Mouse (Mus musculus) Patski (cell line): ENCODE data around the gene Ppp1r26. TPM values are rescaled to one million over a fixed set of nuclear protein-coding genes. Genes with fewer than 3 reads are reported as not detected.

Experiments
- ATAC-seq: fragments of 100-300 bp; one replicate; pipeline ENCODE4 v1.8.0; 2021
- CTCF ChIA-PET: fragments of 350-600 bp; sonication (Branson Sonifier 250); formaldehyde crosslinking; loops from one replicate; lab custom pipeline; 2022; ENCODE audit warnings: inconsistent platforms; lab: Charles Lee
- POLR2A ChIA-PET: fragments of 350-600 bp; sonication (Branson Sonifier 250); formaldehyde crosslinking; loops from one replicate; lab custom pipeline; 2022; ENCODE audit warnings: antibody characterized with exemption, inconsistent platforms; lab: Charles Lee
- DNase-seq: peaks from one replicate; pipeline ENCODE4 v3.0.0-alpha.2; 2011; ENCODE audit warnings: low read depth, low spot score
- H3K27me3 ChIP-seq: fragments of 371-371 bp; one replicate; pipeline ENCODE4 v1.5.1; 2021
- CTCF ChIP-seq: fragments of 100-300 bp; IDR thresholded peaks from one replicate; pipeline ENCODE4 v1.5.1; 2021
- in situ Hi-C: fragments of 300-500 bp; cut with MboI; formaldehyde crosslinking; loops from 3 replicates; pipeline ENCODE4 v1.11.1; 2018; ENCODE audit warnings: low pct_unique_long_range_greater_than_20kb, mixed read lengths
- polyA plus RNA-seq: library from polyadenylated mRNA; unstranded; gene quantifications from one replicate; pipeline ENCODE4 v1.2.3, GENCODE M21; 2021

Gene Ppp1r26
- polyA plus RNA-seq, 1 experiment from 2014 or later, result 15.5 TPM

DNA sequence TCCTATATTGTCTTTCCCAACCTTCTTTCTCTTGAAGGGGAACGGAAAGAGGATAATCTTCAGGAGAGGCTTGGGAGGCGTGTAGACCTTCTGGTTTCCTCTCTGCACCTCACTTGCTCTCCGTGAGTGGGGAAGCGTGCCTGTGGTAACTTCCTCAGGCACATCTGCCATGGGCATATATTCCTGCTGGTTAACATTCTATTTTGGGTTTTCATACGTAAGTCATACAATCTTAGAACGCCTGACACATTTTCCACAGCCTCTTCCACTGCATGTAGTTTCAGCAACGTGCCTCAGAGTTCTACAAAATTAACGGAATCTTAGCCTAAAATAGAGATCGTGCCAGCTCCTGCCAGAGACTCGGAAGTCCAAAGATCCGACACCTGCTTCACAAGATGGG is 11.2 kb upstream of the Ppp1r26 start:
- DNase-seq (no peak), ATAC-seq (no peak)
- ChIA-PET POLR2A (interaction anchor here (0.9 kb wide), 1 partner anchor 10 kb away, joined by 3 read pairs; no protein-coding TSS in a partner anchor), CTCF (no interaction called here)
- TF ChIP-seq CTCF, result no peak
- in situ Hi-C loops, result no loop called here
- no peaks in the 10 kb centered on the region for H3K27me3 ChIP-seq

DNA sequence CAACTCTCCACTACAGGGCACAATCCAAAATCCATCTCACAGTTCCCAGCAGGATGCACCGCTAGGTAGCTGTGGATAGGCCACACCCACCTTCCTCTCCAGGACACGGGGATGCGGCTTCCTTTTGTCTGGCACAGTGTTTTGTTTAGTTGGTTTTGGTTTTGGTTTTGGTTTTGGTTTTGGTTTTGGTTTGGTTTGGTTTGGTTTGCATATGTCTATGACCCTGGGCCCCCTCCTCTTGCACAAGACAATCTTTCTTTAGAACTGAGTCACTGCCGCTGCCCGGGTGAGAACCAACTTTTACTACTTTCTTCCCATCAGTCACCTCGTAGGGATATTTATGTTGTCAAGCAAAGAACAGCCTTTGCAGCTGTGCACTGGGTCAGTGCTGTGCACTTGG is 5.8 kb upstream of the Ppp1r26 start:
- no peak for TF ChIP-seq CTCF
- POLR2A ChIA-PET, result interaction anchor here (0.7 kb wide), 1 partner anchor 1228 kb away, joined by 4 read pairs; no protein-coding TSS in a partner anchor
- DNase-seq, result no peak
- H3K27me3 ChIP-seq, result no peaks in the 10 kb centered on the region
- in situ Hi-C loops, result no loop called here
- ATAC-seq, result no peak
- CTCF ChIA-PET, result no interaction called here

- CTCF ChIA-PET, result no interaction called here
- ATAC-seq (no peak), DNase-seq (no peak)
- in situ Hi-C loops, result no loop called here
- TF ChIP-seq CTCF, result no peak
- POLR2A ChIA-PET, result no interaction called here
- no peaks in the 10 kb centered on the region for H3K27me3 ChIP-seq
Measured at GRCm38 (mm10) chr2:28445082-28445481, 1.5 kb upstream of the Ppp1r26 start.

- ChIA-PET CTCF (no interaction called here), POLR2A (no interaction called here)
- ATAC-seq (no peak), DNase-seq (no peak)
- no peak for TF ChIP-seq CTCF
- in situ Hi-C loops, result no loop called here
- H3K27me3 ChIP-seq, result no peaks in the 10 kb centered on the region
Measured at GRCm38 (mm10) chr2:28446181-28446514, 452 bp upstream of the Ppp1r26 start.

DNA sequence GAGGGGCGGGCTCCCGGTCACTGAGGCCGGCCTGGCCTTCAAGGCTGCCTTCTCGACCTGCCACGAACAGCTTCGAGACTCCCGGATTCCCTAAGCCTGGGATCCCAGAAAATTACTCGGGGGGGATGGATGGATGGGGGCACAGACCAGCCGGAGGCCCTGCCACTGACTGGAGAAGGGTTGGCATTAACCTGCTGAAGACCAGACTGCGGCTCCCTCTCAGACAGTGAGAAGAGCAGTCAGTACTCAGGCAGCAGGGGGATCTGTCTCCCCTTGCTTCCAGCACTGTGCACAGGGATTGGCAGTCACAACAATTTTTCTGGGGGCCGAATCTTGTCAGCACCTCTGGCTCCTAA is 693 bp downstream of the Ppp1r26 start:
- POLR2A ChIA-PET, result interaction anchor here (0.7 kb wide), 1 partner anchor 14 kb away, joined by 5 read pairs; no protein-coding TSS in a partner anchor
- in situ Hi-C loops, result no loop called here
- no peaks in the 10 kb centered on the region for H3K27me3 ChIP-seq
- ATAC-seq (no peak), DNase-seq (no peak)
- CTCF ChIA-PET, result no interaction called here
- TF ChIP-seq CTCF, result no peak

DNA sequence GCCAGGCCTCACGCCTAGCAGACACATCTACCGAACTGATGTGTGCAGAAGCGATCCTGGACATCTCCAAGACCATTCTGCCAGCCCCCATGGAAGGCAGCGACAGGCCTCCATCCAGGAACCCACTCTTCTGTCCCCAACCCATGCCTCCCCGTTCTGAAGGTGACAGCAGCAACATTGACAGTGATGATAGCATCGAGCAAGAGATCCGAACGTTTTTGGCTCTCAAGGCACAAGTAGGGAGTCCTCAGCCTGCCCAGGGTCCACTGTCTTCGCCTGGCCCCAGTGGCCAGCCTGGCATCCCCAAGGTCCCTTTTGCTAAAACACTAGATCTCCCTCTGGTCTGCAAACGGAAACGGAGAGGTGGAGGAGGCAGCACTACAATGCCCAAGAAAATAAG is 5.1 kb downstream of the Ppp1r26 start:
- ATAC-seq, result no peak
- ChIA-PET POLR2A (no interaction called here), CTCF (interaction anchor here (1.5 kb wide), 1 partner anchor 13 kb away, joined by 3 read pairs; no protein-coding TSS in a partner anchor)
- H3K27me3 ChIP-seq, result no peaks in the 10 kb centered on the region
- no peak for DNase-seq
- no peak for TF ChIP-seq CTCF
- in situ Hi-C loops, result no loop called here

- ATAC-seq (no peak), DNase-seq (no peak)
- H3K27me3 ChIP-seq, result no peaks in the 10 kb centered on the region
- CTCF ChIA-PET, result no interaction called here
- no peak for TF ChIP-seq CTCF
- in situ Hi-C loops, result no loop called here
- POLR2A ChIA-PET, result no interaction called here
Measured at GRCm38 (mm10) chr2:28453539-28453938, 6.9 kb downstream of the Ppp1r26 start.

DNA sequence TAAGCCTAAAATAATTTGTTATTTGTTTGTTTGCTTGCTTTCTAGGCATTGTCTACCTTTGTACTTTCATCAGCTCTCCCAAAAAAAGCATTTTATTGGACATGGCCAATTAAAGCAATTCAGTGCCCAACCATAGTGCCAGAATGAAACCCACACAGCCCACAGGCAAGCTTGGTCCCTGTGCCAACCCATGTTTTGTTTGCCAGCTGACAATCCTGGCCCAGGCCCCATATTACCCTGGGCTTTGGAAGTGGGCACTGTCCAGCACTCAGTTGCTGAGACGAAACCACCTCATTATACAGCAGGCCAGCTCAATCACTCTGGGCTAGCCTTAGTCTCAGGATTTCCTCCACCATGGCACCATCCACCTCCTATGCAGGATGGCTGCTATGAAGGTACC is 10.0 kb downstream of the Ppp1r26 start:
- ChIA-PET POLR2A (no interaction called here), CTCF (interaction anchor here (1.4 kb wide), 1 partner anchor 13 kb away, joined by 3 read pairs; no protein-coding TSS in a partner anchor)
- DNase-seq (no peak), ATAC-seq (no peak)
- no peak for TF ChIP-seq CTCF
- H3K27me3 ChIP-seq, result no peaks in the 10 kb centered on the region
- in situ Hi-C loops, result no loop called here

DNA sequence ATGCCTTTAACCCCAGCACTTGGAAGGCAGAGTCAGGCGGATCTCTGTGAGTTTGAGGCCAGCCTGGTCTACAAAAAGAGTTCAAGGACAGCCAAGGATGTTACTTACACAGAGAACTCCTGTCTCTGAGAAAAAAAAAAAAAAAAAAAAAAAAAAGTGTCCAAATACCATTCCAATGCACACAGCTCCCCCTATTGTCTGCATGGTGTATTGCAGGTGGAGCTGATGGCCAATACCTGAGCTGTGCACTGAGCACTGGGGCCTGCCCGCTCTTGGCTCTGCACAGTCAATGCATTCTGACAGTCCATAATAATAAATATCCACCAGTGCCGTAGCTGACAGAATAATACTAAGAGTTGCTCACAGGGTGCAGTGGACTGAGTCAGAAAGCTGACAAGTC is 17.3 kb downstream of the Ppp1r26 start:
- DNase-seq (no peak), ATAC-seq (no peak)
- CTCF ChIA-PET, result interaction anchor here (0.8 kb wide), 1 partner anchor 13 kb away, joined by 3 read pairs; no protein-coding TSS in a partner anchor
- peak; percentile 69 for TF ChIP-seq CTCF
- POLR2A ChIA-PET, result interaction anchor here (0.6 kb wide), 1 partner anchor 297 kb away, joined by 4 read pairs; no protein-coding TSS in a partner anchor
- in situ Hi-C loops, result no loop called here
- H3K27me3 ChIP-seq, result no peaks in the 10 kb centered on the region

DNA sequence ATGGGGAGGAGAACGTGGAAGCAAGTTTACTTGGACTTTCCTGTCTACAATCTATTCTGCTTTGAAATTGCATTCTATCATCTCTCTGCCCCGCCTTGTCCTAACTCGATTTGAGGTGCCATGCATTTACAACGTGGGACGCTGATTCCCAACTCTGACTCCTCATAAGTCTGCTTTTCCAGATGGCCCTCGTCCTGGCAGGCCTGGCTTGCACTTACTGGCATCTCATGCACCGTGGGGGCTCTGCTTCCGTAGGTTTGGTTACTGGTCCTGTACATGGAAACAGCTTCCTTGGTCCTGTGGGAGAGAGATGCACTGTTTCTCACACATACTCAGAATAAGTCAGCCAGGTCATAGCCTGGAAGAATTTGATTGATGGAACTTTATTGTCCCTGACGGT is 18.3 kb downstream of the Ppp1r26 start:
- ChIA-PET CTCF (interaction anchor here (1.3 kb wide), 1 partner anchor 10 kb away, joined by 3 read pairs; no protein-coding TSS in a partner anchor), POLR2A (no interaction called here)
- H3K27me3 ChIP-seq, result no peaks in the 10 kb centered on the region
- no peak for TF ChIP-seq CTCF
- DNase-seq (no peak), ATAC-seq (no peak)
- in situ Hi-C loops, result no loop called here

- in situ Hi-C loops, result no loop called here
- CTCF ChIA-PET, result interaction anchor here (1.0 to 1.3 kb wide), 2 partner anchors 11 to 45 kb away, joined by 3 read pairs; no protein-coding TSS in a partner anchor
Measured at GRCm38 (mm10) chr2:28465836-28466518, 19.4 kb downstream of the Ppp1r26 start, which contains the start of gene 1700007K13Rik. Gene 1700007K13Rik, minus strand, starts transcription at chr2:28466332.

More at GRCm38 (mm10) chr2:28465836-28466518, 19.4 kb downstream of the Ppp1r26 start, which contains the start of gene 1700007K13Rik:
- no peak for TF ChIP-seq CTCF
- POLR2A ChIA-PET, result no interaction called here
- DNase-seq (no peak), ATAC-seq (no peak)
- no peaks in the 10 kb centered on the region for H3K27me3 ChIP-seq
